Mouse (Mus musculus): Measurements from ENCODE around the gene Cluh. TPM values are rescaled to one million over a fixed set of nuclear protein-coding genes. Genes with fewer than 3 reads are reported as not detected.

Gene Cluh
- total and polyA plus RNA-seq, 3 experiments, result 19.4 to 60.3 (median 37.9) TPM

DNA sequence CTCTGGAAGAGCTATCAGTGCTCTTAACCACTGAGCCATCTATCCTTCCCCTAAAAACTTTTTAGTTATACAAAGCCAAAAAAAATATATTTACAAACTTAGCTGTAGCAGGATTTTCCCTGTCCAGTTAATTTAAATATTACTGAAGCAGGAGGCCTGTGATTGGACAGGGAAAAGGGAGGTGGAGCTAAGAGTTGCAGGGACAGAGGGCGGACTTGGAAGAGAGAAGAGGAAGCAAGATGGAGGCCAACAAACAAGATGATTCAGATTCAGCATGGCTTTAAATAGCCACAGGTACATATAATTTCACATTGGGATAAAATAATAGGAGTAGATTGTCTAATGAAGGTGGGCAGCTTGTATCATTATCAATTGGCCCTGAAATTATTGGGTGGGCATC is 61.4 kb downstream of the Cluh start:
- H3K4me1 ChIP-seq (ENCODE audit: insufficient read depth, low read depth, low read length), result peaks cover 11% of the 10 kb centered on the region; the same call in 1 of the 2 replicates
- no peaks in the 10 kb centered on the region for H3K27me3 ChIP-seq (ENCODE audit: insufficient read depth, low read length)
- TF ChIP-seq CTCF (IDR thresholded peaks at IDR 0.05; ENCODE audit: low read depth, low read length), result no peak
- TF ChIP-seq GATA2 (IDR thresholded peaks at IDR 0.05; ENCODE audit: borderline replicate concordance, low read depth, low read length), result no peak
- no peak for TF ChIP-seq POLR2AphosphoS5 (IDR thresholded peaks at IDR 0.05; ENCODE audit: insufficient replicate concordance, low read depth, low read length)
- no peak for TF ChIP-seq GATA1 (IDR thresholded peaks at IDR 0.05; ENCODE audit: borderline replicate concordance, low read length)
- TF ChIP-seq TAL1 (conservative IDR thresholded peaks at IDR 0.05; ENCODE audit: low read depth, low read length), result no peak
- no peak overlapping the region for H3K4me3 ChIP-seq (ENCODE audit: low read depth, low read length)
- DNase-seq (ENCODE audit: low spot score), result no peak
- no peaks in the 10 kb centered on the region for H3K9me3 ChIP-seq (replicated peaks)
- peaks cover 21% of the 10 kb centered on the region for H3K36me3 ChIP-seq (replicated peaks)
- no peak for ATAC-seq (ENCODE audit: extremely low read depth, insufficient number of reproducible peaks, low FRiP score, poor library complexity, severe bottlenecking)

DNA sequence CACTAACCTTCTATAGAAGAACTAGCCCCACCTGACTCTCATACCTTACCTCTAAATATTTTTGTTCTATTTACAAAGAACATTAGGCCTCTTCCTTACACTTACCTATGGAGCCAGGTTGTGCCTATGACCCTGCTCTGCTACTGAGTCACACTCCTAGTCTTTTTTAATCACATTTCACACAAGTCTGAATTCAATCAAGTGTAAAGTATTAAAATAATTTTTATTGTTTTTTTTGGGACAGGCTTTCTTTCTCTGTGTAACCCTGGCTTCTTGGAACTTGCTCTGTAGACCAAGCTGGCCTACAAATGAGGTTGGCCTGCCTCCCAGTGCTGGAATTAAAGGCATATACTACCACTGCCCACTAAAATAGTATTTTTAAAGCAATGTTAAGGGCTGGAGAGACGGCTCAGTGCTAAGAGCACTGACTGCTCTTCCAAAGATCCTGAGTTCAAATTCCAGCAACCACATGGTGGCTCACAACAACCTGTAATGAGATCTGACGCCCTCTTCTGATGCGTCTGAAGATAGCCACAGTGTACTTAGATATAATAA is 66.8 kb downstream of the Cluh start:
- TF ChIP-seq GATA1 (IDR thresholded peaks at IDR 0.05; ENCODE audit: borderline replicate concordance, low read length), result no peak
- TF ChIP-seq CTCF (IDR thresholded peaks at IDR 0.05; ENCODE audit: low read depth, low read length), result no peak
- TF ChIP-seq POLR2AphosphoS5 (IDR thresholded peaks at IDR 0.05; ENCODE audit: insufficient replicate concordance, low read depth, low read length), result no peak
- no peak for TF ChIP-seq GATA2 (IDR thresholded peaks at IDR 0.05; ENCODE audit: borderline replicate concordance, low read depth, low read length)
- no peak for TF ChIP-seq TAL1 (conservative IDR thresholded peaks at IDR 0.05; ENCODE audit: low read depth, low read length)
- H3K4me3 ChIP-seq (ENCODE audit: low read depth, low read length), result no peak overlapping the region
- ATAC-seq (ENCODE audit: extremely low read depth, insufficient number of reproducible peaks, low FRiP score, poor library complexity, severe bottlenecking), result no peak

More for the DNA sequence above, 66.8 kb downstream of the Cluh start:
- Histone ChIP-seq H3K27me3 (ENCODE audit: insufficient read depth, low read length) (no peaks in the 10 kb centered on the region), H3K4me1 (ENCODE audit: insufficient read depth, low read depth, low read length) (peaks cover 21% of the 10 kb centered on the region), H3K9me3 (replicated peaks) (no peaks in the 10 kb centered on the region), H3K36me3 (replicated peaks) (peaks cover 14% of the 10 kb centered on the region)
- no peak for DNase-seq (ENCODE audit: low spot score)

Other genes with a start within 250 kb of the Cluh start
- gene Rap1gap2, start 38.6 kb upstream of the Cluh start, total RNA-seq (2014; fragmentation: Nextera tagmentation), result 8.3 and 9.4 TPM in 2 replicates
- 11.4 and 11.7 TPM in 2 replicates for gene Rap1gap2, start 38.6 kb upstream of the Cluh start, total RNA-seq (2017)
- 8.7 and 8.9 TPM in 2 replicates for gene Rap1gap2, start 38.6 kb upstream of the Cluh start, polyA plus RNA-seq (2012)
- 0.19 TPM in 1 of 2 replicates, not detected in the other for gene Ccdc92b, start 29.9 kb upstream of the Cluh start, total RNA-seq (2014; fragmentation: Nextera tagmentation)
- gene Ccdc92b, start 29.9 kb upstream of the Cluh start, total RNA-seq (2017), result 0.05 TPM in 1 of 2 replicates, not detected in the other
- not detected in 2 replicates for gene Ccdc92b, start 29.9 kb upstream of the Cluh start, polyA plus RNA-seq (2012)
- 96.1 and 115 TPM in 2 replicates for gene Pafah1b1, start 75.2 kb downstream of the Cluh start, total RNA-seq (2014; fragmentation: Nextera tagmentation)
- gene Pafah1b1, start 75.2 kb downstream of the Cluh start, total RNA-seq (2017), result 80.9 and 91.5 TPM in 2 replicates
- gene Pafah1b1, start 75.2 kb downstream of the Cluh start, polyA plus RNA-seq (2012), result 10.0 and 12.4 TPM in 2 replicates
- gene Mettl16, start 121.3 kb downstream of the Cluh start, total RNA-seq (2014; fragmentation: Nextera tagmentation), result 29.4 and 38.7 TPM in 2 replicates
- 32.6 and 36.1 TPM in 2 replicates for gene Mettl16, start 121.3 kb downstream of the Cluh start, total RNA-seq (2017)
- gene Mettl16, start 121.3 kb downstream of the Cluh start, polyA plus RNA-seq (2012), result 16.6 and 22.9 TPM in 2 replicates
- gene Mnt, start 181.4 kb downstream of the Cluh start, total RNA-seq (2014; fragmentation: Nextera tagmentation), result 19.6 and 28.1 TPM in 2 replicates
- gene Mnt, start 181.4 kb downstream of the Cluh start, total RNA-seq (2017), result 3.0 and 4.6 TPM in 2 replicates
- gene Mnt, start 181.4 kb downstream of the Cluh start, polyA plus RNA-seq (2012), result 117 and 145 TPM in 2 replicates
- 7.4 and 9.7 TPM in 2 replicates for gene Sgsm2, start 247.6 kb downstream of the Cluh start, total RNA-seq (2014; fragmentation: Nextera tagmentation)
- gene Sgsm2, start 247.6 kb downstream of the Cluh start, total RNA-seq (2017), result 4.7 and 5.2 TPM in 2 replicates
- 10.3 and 10.5 TPM in 2 replicates for gene Sgsm2, start 247.6 kb downstream of the Cluh start, polyA plus RNA-seq (2012)
- gene Tsr1, start 248.6 kb downstream of the Cluh start, total RNA-seq (2014; fragmentation: Nextera tagmentation), result 41.2 and 58.1 TPM in 2 replicates
- gene Tsr1, start 248.6 kb downstream of the Cluh start, total RNA-seq (2017), result 72.5 and 74.6 TPM in 2 replicates
- gene Tsr1, start 248.6 kb downstream of the Cluh start, polyA plus RNA-seq (2012), result 34.5 and 38.4 TPM in 2 replicates